Mouse (Mus musculus): ENCODE results near the gene Tmem208. TPM values are rescaled to one million over a fixed set of nuclear protein-coding genes. Genes with fewer than 3 reads are reported as not detected.

Tmem208 gene
- polyA plus RNA-seq, 1 experiment = 116 TPM

GRCm38 (mm10) chr8:105298351-105299252, 27.6 kb upstream of the Tmem208 start:
- H3K36me3 ChIP-seq (ENCODE audit: control insufficient read depth, insufficient read depth, low read length) = no peaks in the 10 kb centered on the region; the same call in none of the 2 replicates
- no peaks in the 10 kb centered on the region for H3K27me3 ChIP-seq (replicated peaks; ENCODE audit: control insufficient read depth, insufficient read depth, low read length)
- TF ChIP-seq POLR2A (IDR thresholded peaks at IDR 0.05; ENCODE audit: low read depth, low read length) (no peak), CTCF (conservative IDR thresholded peaks at IDR 0.05; ENCODE audit: insufficient read depth, insufficient read length, low read depth, low read length) (no peak)
- WGBS = 37% methylated on average over 18 of the region's 18 CpGs
- no peak for DNase-seq
- H3K27ac ChIP-seq (ENCODE audit: insufficient read depth, low read depth, low read length) = no peak overlapping the region
- peak overlapping the region; percentile 88 for H3K4me3 ChIP-seq (ENCODE audit: insufficient read depth, low read depth, low read length)
- H3K4me1 ChIP-seq (ENCODE audit: control insufficient read depth, insufficient read depth, low read length) = peaks cover 7% of the 10 kb centered on the region; the same call in 1 of the 2 replicates

DNA sequence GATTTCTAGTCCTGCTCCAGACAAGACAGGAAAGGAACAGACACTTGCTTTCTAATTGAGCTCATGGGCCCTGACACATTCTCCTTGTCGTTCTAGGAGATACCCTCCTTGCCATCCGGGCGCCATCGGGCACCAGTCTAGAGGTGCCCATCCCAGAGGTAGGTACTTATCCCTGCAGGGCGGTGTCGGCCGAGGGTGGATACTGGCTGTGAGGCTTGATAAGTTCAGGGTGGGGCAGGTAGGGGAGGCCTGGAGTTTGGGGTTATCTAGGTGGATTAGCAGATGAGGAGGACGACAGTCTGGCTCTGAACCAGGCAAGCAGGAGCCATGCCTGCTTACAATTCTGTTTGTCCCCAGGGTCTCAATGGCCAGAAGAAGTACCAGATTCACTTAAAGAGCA, 26.2 kb upstream of the Tmem208 start:
- Histone ChIP-seq H3K36me3 (ENCODE audit: control insufficient read depth, insufficient read depth, low read length) (no peaks in the 10 kb centered on the region; the same call in none of the 2 replicates), H3K27me3 (replicated peaks; ENCODE audit: control insufficient read depth, insufficient read depth, low read length) (no peaks in the 10 kb centered on the region), H3K27ac (ENCODE audit: insufficient read depth, low read depth, low read length) (no peak overlapping the region), H3K4me1 (ENCODE audit: control insufficient read depth, insufficient read depth, low read length) (peaks cover 7% of the 10 kb centered on the region; the same call in 1 of the 2 replicates), H3K4me3 (ENCODE audit: insufficient read depth, low read depth, low read length) (no peak overlapping the region)
- no peak for TF ChIP-seq CTCF (conservative IDR thresholded peaks at IDR 0.05; ENCODE audit: insufficient read depth, insufficient read length, low read depth, low read length)
- TF ChIP-seq POLR2A (IDR thresholded peaks at IDR 0.05; ENCODE audit: low read depth, low read length) = no peak
- WGBS = 95% methylated on average over 8 of the region's 8 CpGs
- no peak for DNase-seq

DNA sequence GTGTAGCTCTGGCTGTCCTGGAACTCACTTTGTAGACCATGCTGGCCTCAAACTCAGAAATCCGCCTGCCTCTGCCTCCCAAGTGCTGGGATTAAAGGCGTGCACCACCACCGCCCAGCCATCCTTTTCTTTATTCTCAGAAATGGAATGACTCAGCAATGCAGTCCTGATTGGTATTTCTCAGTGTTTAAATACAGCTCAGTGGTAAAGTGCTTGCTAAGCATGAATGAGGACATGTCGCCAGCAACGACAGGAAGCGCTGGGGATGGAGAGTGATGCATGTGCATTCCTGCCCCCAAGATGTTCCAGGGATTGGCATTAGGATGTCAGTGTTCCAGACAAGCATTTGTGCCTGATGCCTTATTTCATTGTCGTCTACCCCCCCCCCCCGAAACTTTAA, 22.8 kb upstream of the Tmem208 start:
- peaks cover 13% of the 10 kb centered on the region; the same call in 1 of the 2 replicates for H3K4me1 ChIP-seq (ENCODE audit: control insufficient read depth, insufficient read depth, low read length)
- no peak overlapping the region for H3K4me3 ChIP-seq (ENCODE audit: insufficient read depth, low read depth, low read length)
- no peaks in the 10 kb centered on the region for H3K27me3 ChIP-seq (replicated peaks; ENCODE audit: control insufficient read depth, insufficient read depth, low read length)
- TF ChIP-seq POLR2A (IDR thresholded peaks at IDR 0.05; ENCODE audit: low read depth, low read length) (no peak), CTCF (conservative IDR thresholded peaks at IDR 0.05; ENCODE audit: insufficient read depth, insufficient read length, low read depth, low read length) (no peak)
- WGBS = 74% methylated on average over 8 of the region's 8 CpGs
- H3K27ac ChIP-seq (ENCODE audit: insufficient read depth, low read depth, low read length) = no peak overlapping the region
- no peaks in the 10 kb centered on the region; the same call in none of the 2 replicates for H3K36me3 ChIP-seq (ENCODE audit: control insufficient read depth, insufficient read depth, low read length)
- no peak for DNase-seq

GRCm38 (mm10) chr8:105303874-105304273, 22.3 kb upstream of the Tmem208 start:
- H3K27me3 ChIP-seq (replicated peaks; ENCODE audit: control insufficient read depth, insufficient read depth, low read length) = no peaks in the 10 kb centered on the region
- peaks cover 9% of the 10 kb centered on the region; the same call in 1 of the 2 replicates for H3K4me1 ChIP-seq (ENCODE audit: control insufficient read depth, insufficient read depth, low read length)
- 59% methylated on average over 9 of the region's 9 CpGs for WGBS
- TF ChIP-seq POLR2A (IDR thresholded peaks at IDR 0.05; ENCODE audit: low read depth, low read length) (no peak), CTCF (conservative IDR thresholded peaks at IDR 0.05; ENCODE audit: insufficient read depth, insufficient read length, low read depth, low read length) (no peak)
- H3K27ac ChIP-seq (ENCODE audit: insufficient read depth, low read depth, low read length) = no peak overlapping the region
- no peaks in the 10 kb centered on the region; the same call in none of the 2 replicates for H3K36me3 ChIP-seq (ENCODE audit: control insufficient read depth, insufficient read depth, low read length)
- no peak for DNase-seq
- no peak overlapping the region for H3K4me3 ChIP-seq (ENCODE audit: insufficient read depth, low read depth, low read length)

DNA sequence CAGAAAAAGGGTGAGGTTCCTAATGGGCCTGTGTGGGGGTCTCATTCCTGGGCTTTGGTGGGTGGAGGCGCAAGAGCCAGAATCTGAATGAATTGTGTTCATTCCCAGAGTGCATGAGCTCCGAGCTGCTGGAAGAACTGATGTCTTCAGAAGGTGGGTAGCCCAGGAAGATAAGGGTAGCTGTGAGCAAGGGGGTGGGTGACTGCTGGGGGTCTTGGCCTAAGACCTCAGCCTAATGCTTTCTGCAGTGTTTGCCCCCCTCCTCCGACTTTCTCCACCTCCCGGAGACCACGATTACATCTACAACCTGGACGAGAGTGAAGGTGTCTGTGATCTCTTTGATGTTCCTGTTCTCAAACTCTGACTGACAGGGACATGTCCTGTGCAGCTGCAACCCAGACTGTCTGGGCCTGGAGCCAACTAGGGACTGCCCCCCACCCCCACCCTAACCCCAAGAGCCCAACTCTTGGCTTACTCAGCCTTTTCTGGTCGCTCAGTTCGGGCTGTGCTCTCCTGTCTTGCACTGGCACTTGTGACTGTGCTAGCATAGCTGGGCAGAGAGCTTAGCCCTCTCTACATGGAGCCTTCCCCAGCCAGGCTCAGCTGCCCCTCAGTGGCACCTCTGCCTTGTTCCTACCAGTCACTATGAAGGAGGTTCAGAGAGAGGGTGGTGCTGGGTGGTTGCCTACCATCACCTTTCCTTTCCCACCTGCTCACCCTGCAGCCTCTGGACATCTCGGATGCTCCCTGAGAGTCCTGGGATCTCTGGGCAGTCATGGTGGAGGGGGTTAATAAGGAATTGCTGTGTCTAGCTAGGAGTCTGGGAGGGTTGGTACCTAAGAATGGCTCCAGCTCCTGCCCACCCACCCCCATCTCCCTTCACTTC, 21.6 kb upstream of the Tmem208 start:
- peaks cover 9% of the 10 kb centered on the region; the same call in 1 of the 2 replicates for H3K4me1 ChIP-seq (ENCODE audit: control insufficient read depth, insufficient read depth, low read length)
- TF ChIP-seq POLR2A (IDR thresholded peaks at IDR 0.05; ENCODE audit: low read depth, low read length) (no peak), CTCF (conservative IDR thresholded peaks at IDR 0.05; ENCODE audit: insufficient read depth, insufficient read length, low read depth, low read length) (no peak)

GRCm38 (mm10) chr8:105305211-105306145, 20.7 kb upstream of the Tmem208 start, which contains the start of gene Elmo3:
Elmo3 (plus strand) TSS chr8:105305601.
- Histone ChIP-seq H3K27me3 (replicated peaks; ENCODE audit: control insufficient read depth, insufficient read depth, low read length) (no peaks in the 10 kb centered on the region), H3K4me1 (ENCODE audit: control insufficient read depth, insufficient read depth, low read length) (peaks cover 9% of the 10 kb centered on the region; the same call in 1 of the 2 replicates), H3K4me3 (ENCODE audit: insufficient read depth, low read depth, low read length) (peak within 1 kb of the TSS; percentile 66), H3K36me3 (ENCODE audit: control insufficient read depth, insufficient read depth, low read length) (no peaks in the 10 kb centered on the region; the same call in 1 of the 2 replicates), H3K27ac (ENCODE audit: insufficient read depth, low read depth, low read length) (peak within 1 kb of the TSS; percentile 60)
- WGBS = 6% methylated on average over 27 of the region's 30 CpGs
- DNase-seq = peak; percentile 93
- TF ChIP-seq POLR2A (IDR thresholded peaks at IDR 0.05; ENCODE audit: low read depth, low read length) = peak; percentile 77
- 0 out of 2 replicates have a peak, but pooled peaks have one; percentile 4 for TF ChIP-seq CTCF (conservative IDR thresholded peaks at IDR 0.05; ENCODE audit: insufficient read depth, insufficient read length, low read depth, low read length)

More for the DNA sequence above, 21.6 kb upstream of the Tmem208 start:
- Histone ChIP-seq H3K4me3 (ENCODE audit: insufficient read depth, low read depth, low read length) (no peak overlapping the region), H3K27me3 (replicated peaks; ENCODE audit: control insufficient read depth, insufficient read depth, low read length) (no peaks in the 10 kb centered on the region), H3K27ac (ENCODE audit: insufficient read depth, low read depth, low read length) (no peak overlapping the region), H3K36me3 (ENCODE audit: control insufficient read depth, insufficient read depth, low read length) (no peaks in the 10 kb centered on the region; the same call in none of the 2 replicates)
- WGBS = 55% methylated on average over 9 of the region's 9 CpGs
- no peak for DNase-seq
